Mouse (Mus musculus): ENCODE results near the gene Ppp1ca. TPM values are rescaled to one million over a fixed set of nuclear protein-coding genes. Genes with fewer than 3 reads are reported as not detected.
A peak's percentile ranks its signal among the peaks of the same experiment; 100 is the strongest.

Ppp1ca gene
- total and polyA plus RNA-seq, 3 experiments: 389 to 635 (median 502) TPM

DNA sequence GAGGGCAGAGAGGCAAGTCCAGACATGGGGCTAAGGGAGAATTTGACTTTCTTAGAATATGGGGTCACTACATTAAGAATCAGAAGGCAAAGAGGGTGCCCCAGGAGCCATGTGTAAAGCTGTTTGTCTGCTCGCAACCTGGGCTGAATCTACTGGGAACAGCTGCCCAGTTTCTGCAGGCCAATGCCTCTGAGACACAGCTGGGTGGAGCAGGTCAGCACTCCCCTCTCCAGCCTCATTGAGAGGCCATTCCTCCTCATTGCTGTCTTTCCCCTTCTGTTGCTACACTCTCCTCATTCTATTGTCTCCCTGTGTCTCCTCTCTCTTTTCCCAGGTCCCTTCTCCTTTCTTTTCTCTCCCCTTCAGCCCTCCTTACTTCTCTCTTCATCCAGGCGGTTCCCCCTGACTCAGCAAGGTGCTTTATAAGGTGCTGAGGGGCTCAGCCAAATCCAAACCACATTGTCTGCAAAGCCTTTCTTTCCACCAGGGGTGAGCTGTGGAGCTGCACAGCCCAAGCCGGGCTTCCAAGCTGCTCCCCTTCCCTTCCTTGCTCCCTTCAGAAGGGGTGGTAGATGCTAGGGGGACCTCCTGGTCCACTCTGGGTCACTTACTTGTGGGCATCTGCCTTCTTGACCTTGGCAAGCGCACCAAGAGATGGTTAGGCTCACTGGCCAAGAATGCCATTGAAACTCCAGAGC lies 20.2 kb downstream of the Ppp1ca start:
- dilution Hi-C loops (cut with MboI; ENCODE audit: extremely low pct_ligation_motif_present, extremely low pct_unique_long_range_greater_than_20kb, low sequenced_read_pairs): no loop called here
- no peak for DNase-seq (ENCODE audit: extremely low read depth)
- Histone ChIP-seq H3K79me2 (replicated peaks; ENCODE audit: control insufficient read depth, extremely low read depth, insufficient read depth, poor library complexity, severe bottlenecking) (no peaks in the 10 kb centered on the region), H3K4me1 (ENCODE audit: control insufficient read depth in 1 of 2, insufficient read depth in 2 of 2) (peaks cover 19 to 25% of the 10 kb centered on the region in 2 experiments), H3K4me3 (replicated peaks in 1 of 3; ENCODE audit: low read depth in 2 of 3, low read length in 2 of 3, poor library complexity in 1 of 3) (no peak overlapping the region), H3K27ac (ENCODE audit: insufficient read depth, low read depth) (no peak overlapping the region), H3K27me3 (replicated peaks) (peaks cover 59% of the 10 kb centered on the region), H3K36me3 (replicated peaks in 1 of 2; ENCODE audit: control insufficient read depth in 1 of 2, insufficient read depth in 1 of 2, low read length in 1 of 2) (no peaks in the 10 kb centered on the region), H3K9me3 (replicated peaks; ENCODE audit: low read length) (no peaks in the 10 kb centered on the region), H3K9ac (ENCODE audit: insufficient read depth, low read depth) (no peak overlapping the region), H3K4me2 (ENCODE audit: insufficient read depth, low read depth, poor library complexity, severe bottlenecking) (no peak overlapping the region)
- TF ChIP-seq POLR2A (IDR thresholded peaks at IDR 0.05; ENCODE audit: low read depth, low read length) (no peak), ELF1 (IDR thresholded peaks at IDR 0.05; ENCODE audit: low read depth, low read length) (no peak), NRF1 (IDR thresholded peaks at IDR 0.05; ENCODE audit: low read depth, low read length) (no peak)
- in situ Hi-C loops (cut with MboI; ENCODE audit: low pct_ligation_motif_present, low pct_unique_long_range_greater_than_20kb, low sequenced_read_pairs): no loop called here

DNA sequence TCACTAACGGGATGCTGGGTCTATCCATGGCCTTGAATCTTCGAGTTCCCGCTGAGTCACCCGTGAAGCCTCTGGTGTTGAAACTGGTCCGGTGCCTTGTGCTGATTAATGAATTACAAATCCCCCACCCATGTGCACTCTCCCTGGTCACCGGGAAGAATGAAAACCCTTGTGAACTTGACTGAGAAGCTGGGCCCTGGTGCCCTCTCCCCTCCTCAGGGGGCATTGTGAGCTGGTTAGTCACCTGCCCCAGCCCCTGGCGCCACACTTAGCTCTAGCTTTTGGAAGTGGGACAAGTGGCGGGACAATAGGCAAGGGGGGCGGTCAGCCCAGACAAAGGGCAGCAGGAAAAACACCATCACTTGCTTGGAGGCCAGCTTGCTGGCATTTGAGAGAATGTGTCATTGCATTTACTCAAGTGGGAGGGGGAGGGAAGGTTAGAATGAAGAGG lies 21.7 kb downstream of the Ppp1ca start:
- Histone ChIP-seq H3K27me3 (replicated peaks) (peaks cover 64% of the 10 kb centered on the region), H3K79me2 (replicated peaks; ENCODE audit: control insufficient read depth, extremely low read depth, insufficient read depth, poor library complexity, severe bottlenecking) (no peaks in the 10 kb centered on the region), H3K4me2 (ENCODE audit: insufficient read depth, low read depth, poor library complexity, severe bottlenecking) (peak overlapping the region; percentile 84; the same call in 1 of the 2 replicates), H3K4me1 (ENCODE audit: control insufficient read depth in 1 of 2, insufficient read depth in 2 of 2) (peaks cover 14 to 28% of the 10 kb centered on the region in 2 experiments), H3K36me3 (replicated peaks in 1 of 2; ENCODE audit: control insufficient read depth in 1 of 2, insufficient read depth in 1 of 2, low read length in 1 of 2) (no peaks in the 10 kb centered on the region), H3K9me3 (replicated peaks; ENCODE audit: low read length) (no peaks in the 10 kb centered on the region), H3K9ac (ENCODE audit: insufficient read depth, low read depth) (no peak overlapping the region), H3K4me3 (replicated peaks in 1 of 3; ENCODE audit: low read depth in 2 of 3, low read length in 2 of 3, poor library complexity in 1 of 3) (no peak overlapping the region), H3K27ac (ENCODE audit: insufficient read depth, low read depth) (no peak overlapping the region)
- TF ChIP-seq GABPA (IDR thresholded peaks at IDR 0.05; ENCODE audit: insufficient replicate concordance, low read depth, low read length) (no peak), POLR2AphosphoS2 (IDR thresholded peaks at IDR 0.05; ENCODE audit: low read depth, low read length) (no peak), MAFK (IDR thresholded peaks at IDR 0.05; ENCODE audit: insufficient replicate concordance, low read length) (no peak), POLR2A (IDR thresholded peaks at IDR 0.05; ENCODE audit: low read depth, low read length) (no peak), ZC3H11A (IDR thresholded peaks at IDR 0.05; ENCODE audit: low read depth, low read length) (no peak), ETS1 (conservative IDR thresholded peaks at IDR 0.05; ENCODE audit: low read depth, low read length) (no peak), RCOR1 (conservative IDR thresholded peaks at IDR 0.05; ENCODE audit: low read depth, low read length) (no peak), SIN3A (IDR thresholded peaks at IDR 0.05; ENCODE audit: low read length) (no peak), KAT2A (IDR thresholded peaks at IDR 0.05; ENCODE audit: insufficient replicate concordance, low read length) (no peak), CHD1 (IDR thresholded peaks at IDR 0.05; ENCODE audit: low read depth, low read length) (no peak), USF1 (IDR thresholded peaks at IDR 0.05; ENCODE audit: low read depth, low read length) (no peak), EP300 (IDR thresholded peaks at IDR 0.05; ENCODE audit: low read length) (no peak), CTCF (conservative IDR thresholded peaks at IDR 0.05 in 1 of 2, IDR thresholded peaks at IDR 0.05 in 1 of 2; ENCODE audit: low read depth in 2 of 2, low read length in 2 of 2) (no peak)
- in situ Hi-C loops (cut with MboI; ENCODE audit: low pct_ligation_motif_present, low pct_unique_long_range_greater_than_20kb, low sequenced_read_pairs): no loop called here
- no peak for DNase-seq (ENCODE audit: extremely low read depth)
- dilution Hi-C loops (cut with MboI; ENCODE audit: extremely low pct_ligation_motif_present, extremely low pct_unique_long_range_greater_than_20kb, low sequenced_read_pairs): no loop called here

Measured in CH12.LX (cell line).